Comparison of ENCODE assay signal across 8 mouse cellular contexts in genomic region chr11:69123056-69123692, GRCm38 (mm10). TPM values are rescaled to one million over a fixed set of nuclear protein-coding genes. Genes with fewer than 3 reads are reported as not detected.
DNase-seq lines count a peak whose midpoint lies in the region; ATAC-seq and TF ChIP-seq lines count a peak whose summit lies in the region.

No protein-coding gene starts in this region.

- no peak overlapping the region for H3K9ac ChIP-seq in ES-E14 (ENCODE audit: insufficient read depth, low read depth, low read length, poor library complexity, severe bottlenecking)
- peak overlapping the region; percentile 72 for H3K9ac ChIP-seq in forebrain, embryonic 14.5 days (ENCODE audit: low read length)
- H3K9ac ChIP-seq in lung, embryonic 14.5 days = peak overlapping the region; percentile 69

- no peaks in the 10 kb centered on the region for H3K36me3 ChIP-seq in ES-E14 (ENCODE audit: control insufficient read depth, insufficient read depth, low read length, poor library complexity, severe bottlenecking)
- H3K36me3 ChIP-seq in forebrain, embryonic 14.5 days (ENCODE audit: control insufficient read depth, insufficient read depth, low read length) = no peaks in the 10 kb centered on the region
- H3K36me3 ChIP-seq in lung, embryonic 14.5 days (ENCODE audit: insufficient read depth) = no peaks in the 10 kb centered on the region

- H3K4me2 ChIP-seq in forebrain, embryonic 14.5 days (ENCODE audit: low read length) = peak overlapping the region; percentile 94
- peak overlapping the region; percentile 93 for H3K4me2 ChIP-seq in lung, embryonic 14.5 days

- under 1% methylated on average over 29 of the region's 29 CpGs for WGBS in forebrain, embryonic 14.5 days
- under 1% methylated on average over 29 of the region's 29 CpGs for WGBS in lung, embryonic 14.5 days

- DNase-seq in ES-E14 (ENCODE audit: low read depth, low spot score) = peak; percentile 85
- DNase-seq in c-Kit-positive CD71-positive TER-119-negative erythroid progenitor cells, embryonic 14.5 days (ENCODE audit: low read depth) = peak; percentile 91
- peak; percentile 92 for DNase-seq in forebrain, embryonic 14.5 days (ENCODE audit: low spot score)
- peak; percentile 94 for DNase-seq in heart, postnatal 4 days
- DNase-seq in layer of hippocampus, adult 8-10 months (ENCODE audit: low spot score in 2 of 2) = peak; percentile 89 to 95
- DNase-seq in lung, embryonic 14.5 days = peak; percentile 96
- DNase-seq in ovary, postnatal 10 days (ENCODE audit: low spot score) = peak; percentile 83
- DNase-seq in thymus, postnatal 10 days (ENCODE audit: low spot score in 2 of 2) = peak; percentile 82 to 86

- in situ Hi-C loops in ES-E14 (cut with MboI; ENCODE audit: low sequenced_read_pairs in 2 of 2, unreplicated experiment in 2 of 2) = no loop called here

- H3K4me3 ChIP-seq in ES-E14 (ENCODE audit: insufficient read depth in 1 of 2, low read depth in 1 of 2, low read length in 2 of 2, poor library complexity in 1 of 2, severe bottlenecking in 1 of 2) = peak overlapping the region; percentile 68 to 82
- H3K4me3 ChIP-seq in forebrain, embryonic 14.5 days (ENCODE audit: low read depth, low read length) = peak overlapping the region; percentile 77
- peak overlapping the region; percentile 74 for H3K4me3 ChIP-seq in lung, embryonic 14.5 days (ENCODE audit: low read depth, low read length)

- peak; percentile 6 for ATAC-seq in forebrain, embryonic 14.5 days
- ATAC-seq in lung, embryonic 14.5 days (ENCODE audit: insufficient read depth) = peak; percentile 4; the same call in 1 of the 2 replicates

- peaks cover 6% of the 10 kb centered on the region; the same call in 1 of the 2 replicates for H3K27me3 ChIP-seq in forebrain, embryonic 14.5 days (replicated peaks; ENCODE audit: control insufficient read depth, insufficient read depth, low read length)
- H3K27me3 ChIP-seq in lung, embryonic 14.5 days (ENCODE audit: insufficient read depth, low read length) = no peaks in the 10 kb centered on the region

- no peaks in the 10 kb centered on the region for H3K9me3 ChIP-seq in ES-E14 (ENCODE audit: control insufficient read depth, insufficient read depth, low read depth, low read length)
- H3K9me3 ChIP-seq in forebrain, embryonic 14.5 days (replicated peaks; ENCODE audit: control insufficient read depth, low read length) = no peaks in the 10 kb centered on the region
- no peaks in the 10 kb centered on the region for H3K9me3 ChIP-seq in lung, embryonic 14.5 days (ENCODE audit: low read depth, low read length)

- H3K27ac ChIP-seq in ES-E14 (ENCODE audit: insufficient read depth, low read depth, low read length, poor library complexity, severe bottlenecking) = no peak overlapping the region
- H3K27ac ChIP-seq in forebrain, embryonic 14.5 days (ENCODE audit: low read depth, low read length) = peak overlapping the region; percentile 55; the same call in 1 of the 2 replicates
- peak overlapping the region; percentile 89 for H3K27ac ChIP-seq in lung, embryonic 14.5 days (ENCODE audit: low read depth)

- H3K4me1 ChIP-seq in ES-E14 (ENCODE audit: control insufficient read depth in 2 of 2, insufficient read depth in 2 of 2, low read length in 2 of 2, poor library complexity in 1 of 2) = peaks cover 0 to 6% of the 10 kb centered on the region in 2 experiments; a peak in 2 of 4 replicates
- peaks cover 15% of the 10 kb centered on the region; the same call in 1 of the 2 replicates for H3K4me1 ChIP-seq in forebrain, embryonic 14.5 days (ENCODE audit: control insufficient read depth, insufficient read depth, low read length)
- H3K4me1 ChIP-seq in lung, embryonic 14.5 days (ENCODE audit: insufficient read depth) = peaks cover 13% of the 10 kb centered on the region

- no peak for TF ChIP-seq CTCF in lung, embryonic 14.5 days (IDR thresholded peaks at IDR 0.05; ENCODE audit: low read depth)

TF ChIP-seq in ES-E14, 5 proteins besides CTCF, POLR2A, EP300 and RAD21:
- TF ChIP-seq ZNF384 (IDR thresholded peaks at IDR 0.05; ENCODE audit: low read depth, low read length) = no peak
- no peak for TF ChIP-seq MAFK (IDR thresholded peaks at IDR 0.05; ENCODE audit: insufficient read depth, low read depth, low read length)
- TF ChIP-seq ZC3H11A (IDR thresholded peaks at IDR 0.05; ENCODE audit: borderline replicate concordance, low read depth, low read length) = no peak
- TF ChIP-seq CHD2 (IDR thresholded peaks at IDR 0.05; ENCODE audit: low read depth, low read length) = no peak
- no peak for TF ChIP-seq HCFC1 (IDR thresholded peaks at IDR 0.05; ENCODE audit: borderline replicate concordance, insufficient read depth, low read length)

RNA-seq across cellular contexts. Expression of gene 9130213A22Rik, which starts 0.8 kb away (rescaled TPM):
- not detected in 2 replicates for total RNA-seq in ES-E14 (2012; rRNA removed)
- polyA plus RNA-seq in forebrain, embryonic 14.5 days (2014; fragmentation: Nextera tagmentation; extraction: Ambion mirVana) = 0.14 TPM in 2 replicates
- under 1 TPM; 0.29 to 0.65 TPM for total RNA-seq in heart, postnatal 4 days (2021)
- total RNA-seq in layer of hippocampus, adult 8-10 months (2022) = 1 to 10 TPM; 1.4 to 1.7 (median 1.5) TPM
- polyA plus RNA-seq in lung, embryonic 14.5 days (2014; fragmentation: Nextera tagmentation; extraction: Ambion mirVana) = 0.19 and 0.41 TPM in 2 replicates

RNA-seq across cellular contexts. Expression of gene Aloxe3, which starts 2.5 kb away (rescaled TPM):
- 0.49 and 1.4 TPM in 2 replicates for total RNA-seq in ES-E14 (2012; rRNA removed)
- polyA plus RNA-seq in forebrain, embryonic 14.5 days (2014; fragmentation: Nextera tagmentation; extraction: Ambion mirVana) = 0.94 and 2.1 TPM in 2 replicates
- total RNA-seq in heart, postnatal 4 days (2021) = under 1 TPM in 1 of 2 experiments, not detected in 1; 0.45 TPM
- 10 to 100 TPM in 2 of 4 experiments, 1 to 10 TPM in 2; 8.8 to 14.4 (median 10.1) TPM for total RNA-seq in layer of hippocampus, adult 8-10 months (2022)
- polyA plus RNA-seq in lung, embryonic 14.5 days (2014; fragmentation: Nextera tagmentation; extraction: Ambion mirVana) = 0.09 and 0.17 TPM in 2 replicates

RNA-seq across cellular contexts. Expression of gene Hes7, which starts 3.0 kb away (rescaled TPM):
- not detected in 2 replicates for total RNA-seq in ES-E14 (2012; rRNA removed)
- polyA plus RNA-seq in forebrain, embryonic 14.5 days (2014; fragmentation: Nextera tagmentation; extraction: Ambion mirVana) = 0.23 and 0.24 TPM in 2 replicates
- total RNA-seq in heart, postnatal 4 days (2021) = under 1 TPM; 0.23 to 0.29 TPM
- 1 to 10 TPM in 3 of 4 experiments, under 1 TPM in 1; 0.97 to 1.8 (median 1.2) TPM for total RNA-seq in layer of hippocampus, adult 8-10 months (2022)
- 0.57 and 0.68 TPM in 2 replicates for polyA plus RNA-seq in lung, embryonic 14.5 days (2014; fragmentation: Nextera tagmentation; extraction: Ambion mirVana)

RNA-seq across cellular contexts. Expression of gene Per1, which starts 28.2 kb away (rescaled TPM):
- 6.0 and 8.6 TPM in 2 replicates for total RNA-seq in ES-E14 (2012; rRNA removed)
- 6.8 and 11.6 TPM in 2 replicates for polyA plus RNA-seq in forebrain, embryonic 14.5 days (2014; fragmentation: Nextera tagmentation; extraction: Ambion mirVana)
- total RNA-seq in heart, postnatal 4 days (2021) = 10 to 100 TPM; 42.6 to 55.6 TPM
- total RNA-seq in layer of hippocampus, adult 8-10 months (2022) = 100 to 1,000 TPM in 2 of 4 experiments, 10 to 100 TPM in 2; 91.2 to 107 (median 97.7) TPM
- polyA plus RNA-seq in lung, embryonic 14.5 days (2014; fragmentation: Nextera tagmentation; extraction: Ambion mirVana) = 15.4 and 23.7 TPM in 2 replicates

RNA-seq across cellular contexts. Expression of gene Alox12b, which starts 33.6 kb away (rescaled TPM):
- 0.21 and 0.22 TPM in 2 replicates for total RNA-seq in ES-E14 (2012; rRNA removed)
- 0.15 TPM in 1 of 2 replicates, not detected in the other for polyA plus RNA-seq in forebrain, embryonic 14.5 days (2014; fragmentation: Nextera tagmentation; extraction: Ambion mirVana)
- not detected for total RNA-seq in heart, postnatal 4 days (2021)
- total RNA-seq in layer of hippocampus, adult 8-10 months (2022) = 10 to 100 TPM in 2 of 4 experiments, 1 to 10 TPM in 2; 5.9 to 14.5 (median 10.5) TPM
- polyA plus RNA-seq in lung, embryonic 14.5 days (2014; fragmentation: Nextera tagmentation; extraction: Ambion mirVana) = not detected in 2 replicates
